Mouse (Mus musculus) embryonic facial prominence, embryonic 15.5 days (tissue): ENCODE measurements around the gene Uox. TPM values are rescaled to one million over a fixed set of nuclear protein-coding genes. Genes with fewer than 3 reads are reported as not detected.

Source experiments
- ATAC-seq: fragments of 200-750 bp; cut with Nextera tagmentation; 2 replicates; pipeline ENCODE4 v1.8.0; 2017; ENCODE audit warnings: low read depth, moderate TSS enrichment; ENCODE audit not compliant: insufficient number of reproducible peaks, low FRiP score, low TSS enrichment
- H3K27ac ChIP-seq: fragments of 300-500 bp; sonication (generic); replicated peaks from 2 replicates; pipeline ENCODE4 v1.5.1; 2015; ENCODE audit warnings: mild to moderate bottlenecking, inconsistent platforms
- H3K27me3 ChIP-seq: fragments of 300-500 bp; sonication (generic); 2 replicates; pipeline ENCODE4 v1.6.1; 2015; ENCODE audit warnings: inconsistent platforms
- H3K36me3 ChIP-seq: fragments of 300-500 bp; sonication (generic); 2 replicates; pipeline ENCODE4 v1.6.1; 2015; ENCODE audit warnings: mild to moderate bottlenecking, inconsistent platforms
- H3K4me1 ChIP-seq: fragments of 300-500 bp; sonication (generic); 2 replicates; pipeline ENCODE4 v1.6.1; 2015; ENCODE audit warnings: inconsistent platforms
- H3K4me2 ChIP-seq: fragments of 300-500 bp; sonication (generic); replicated peaks from 2 replicates; pipeline ENCODE4 v1.6.1; 2015; ENCODE audit warnings: mild to moderate bottlenecking, inconsistent platforms
- H3K4me3 ChIP-seq: fragments of 300-500 bp; sonication (generic); replicated peaks from 2 replicates; pipeline ENCODE4 v1.5.1; 2015; ENCODE audit warnings: mild to moderate bottlenecking, inconsistent platforms
- H3K9ac ChIP-seq: fragments of 300-500 bp; sonication (generic); 2 replicates; pipeline ENCODE4 v1.6.1; 2015; ENCODE audit warnings: inconsistent platforms
- H3K9me3 ChIP-seq: fragments of 300-500 bp; sonication (generic); replicated peaks from 2 replicates; pipeline ENCODE4 v1.6.1; 2016; ENCODE audit warnings: inconsistent platforms
- WGBS: fragments of 180-500 bp; shearing (Covaris S2); methylation state at CpG from one replicate; pipeline ENCODE4 v1.1.7; 2015; 5-methylcytosine and 5-hydroxymethylcytosine counted together
- polyA plus RNA-seq: library from polyadenylated mRNA; unstranded; fragments of >200 nt; fragmentation: Nextera tagmentation; extraction: Ambion mirVana; gene quantifications from 2 replicates; pipeline ENCODE4 v1.2.1, GENCODE M21; 2015

The Uox gene
- 1.2 and 1.9 TPM in 2 replicates for polyA plus RNA-seq

- Histone ChIP-seq H3K4me2 (no peak within 1 kb of the TSS), H3K36me3 (no peaks in the 10 kb centered on the region), H3K4me3 (no peak within 1 kb of the TSS), H3K9me3 (no peaks in the 10 kb centered on the region), H3K27ac (no peak within 1 kb of the TSS), H3K27me3 (no peaks in the 10 kb centered on the region), H3K4me1 (no peaks in the 10 kb centered on the region), H3K9ac (no peak within 1 kb of the TSS)
- WGBS, result 80% methylated on average over 10 of the region's 10 CpGs
- ATAC-seq, result no peak
Measured at GRCm38 (mm10) chr3:146570148-146570782, at the start of gene Uox. Gene Uox (plus strand): TSS chr3:146570426.

GRCm38 (mm10) chr3:146520798-146521651 is 49.2 kb upstream of the Uox start, which contains the start of gene Rpf1:
Gene Rpf1 (minus strand): TSS chr3:146521429.
- peak; percentile 97 for ATAC-seq
- Histone ChIP-seq H3K9me3 (no peaks in the 10 kb centered on the region), H3K4me1 (0 out of 2 replicates have a peak, but pooled peaks cover 3% of the 10 kb centered on the region), H3K27ac (peak within 1 kb of the TSS; percentile 99), H3K36me3 (peaks cover 17% of the 10 kb centered on the region), H3K4me2 (peak within 1 kb of the TSS; percentile 67), H3K4me3 (peak within 1 kb of the TSS; percentile 89), H3K9ac (peak within 1 kb of the TSS; percentile 90), H3K27me3 (no peaks in the 10 kb centered on the region)
- under 1% methylated on average over 70 of the region's 82 CpGs for WGBS

- Histone ChIP-seq H3K4me3 (peak overlapping the region; percentile 89), H3K4me2 (peak overlapping the region; percentile 67), H3K27ac (peak overlapping the region; percentile 99), H3K9me3 (no peaks in the 10 kb centered on the region), H3K27me3 (no peaks in the 10 kb centered on the region), H3K4me1 (0 out of 2 replicates have a peak, but pooled peaks cover 3% of the 10 kb centered on the region), H3K36me3 (peaks cover 17% of the 10 kb centered on the region), H3K9ac (peak overlapping the region; percentile 90; the same call in 1 of the 2 replicates)
- WGBS, result 10% methylated on average over 8 of the region's 8 CpGs
- no peak for ATAC-seq
Measured at GRCm38 (mm10) chr3:146521652-146522020, 48.6 kb upstream of the Uox start.

- H3K9ac ChIP-seq, result no peak overlapping the region
- H3K9me3 ChIP-seq, result no peaks in the 10 kb centered on the region
- no peak overlapping the region for H3K4me3 ChIP-seq
- H3K36me3 ChIP-seq, result no peaks in the 10 kb centered on the region
- no peak overlapping the region for H3K4me2 ChIP-seq
- H3K4me1 ChIP-seq, result no peaks in the 10 kb centered on the region
- no peak overlapping the region for H3K27ac ChIP-seq
- ATAC-seq, result no peak
- WGBS, result 49% methylated on average over 2 of the region's 2 CpGs
- no peaks in the 10 kb centered on the region for H3K27me3 ChIP-seq
Measured at GRCm38 (mm10) chr3:146528335-146528734, 41.9 kb upstream of the Uox start.

GRCm38 (mm10) chr3:146534986-146535385 is 35.2 kb upstream of the Uox start:
- Histone ChIP-seq H3K27ac (no peak overlapping the region), H3K4me3 (no peak overlapping the region), H3K4me2 (no peak overlapping the region), H3K9me3 (no peaks in the 10 kb centered on the region), H3K27me3 (no peaks in the 10 kb centered on the region), H3K9ac (no peak overlapping the region), H3K36me3 (no peaks in the 10 kb centered on the region), H3K4me1 (no peaks in the 10 kb centered on the region)
- 67% methylated on average over 6 of the region's 6 CpGs for WGBS
- no peak for ATAC-seq

- Histone ChIP-seq H3K27ac (no peak overlapping the region), H3K4me1 (no peaks in the 10 kb centered on the region), H3K4me3 (no peak overlapping the region), H3K9me3 (no peaks in the 10 kb centered on the region), H3K4me2 (no peak overlapping the region), H3K9ac (no peak overlapping the region), H3K27me3 (no peaks in the 10 kb centered on the region), H3K36me3 (no peaks in the 10 kb centered on the region)
- ATAC-seq, result no peak
- WGBS, result 82% methylated on average over 4 of the region's 4 CpGs
Measured at GRCm38 (mm10) chr3:146540521-146541273, 29.5 kb upstream of the Uox start.

GRCm38 (mm10) chr3:146543632-146544031 is 26.6 kb upstream of the Uox start:
- no peak for ATAC-seq
- no peak overlapping the region for H3K27ac ChIP-seq
- no peak overlapping the region for H3K9ac ChIP-seq
- H3K4me2 ChIP-seq, result no peak overlapping the region
- H3K36me3 ChIP-seq, result no peaks in the 10 kb centered on the region
- 29% methylated on average over 1 of the region's 1 CpGs for WGBS
- H3K4me1 ChIP-seq, result no peaks in the 10 kb centered on the region
- H3K4me3 ChIP-seq, result no peak overlapping the region
- H3K9me3 ChIP-seq, result no peaks in the 10 kb centered on the region
- no peaks in the 10 kb centered on the region for H3K27me3 ChIP-seq

GRCm38 (mm10) chr3:146554816-146555215 is 15.4 kb upstream of the Uox start:
- no peaks in the 10 kb centered on the region for H3K9me3 ChIP-seq
- no peaks in the 10 kb centered on the region for H3K4me1 ChIP-seq
- no peaks in the 10 kb centered on the region for H3K36me3 ChIP-seq
- no peak for ATAC-seq
- no peaks in the 10 kb centered on the region for H3K27me3 ChIP-seq
- no peak overlapping the region for H3K9ac ChIP-seq
- WGBS, result 72% methylated on average over 7 of the region's 7 CpGs
- H3K4me3 ChIP-seq, result no peak overlapping the region
- H3K27ac ChIP-seq, result no peak overlapping the region
- H3K4me2 ChIP-seq, result no peak overlapping the region

- no peak for ATAC-seq
- 68% methylated on average over 1 of the region's 1 CpGs for WGBS
- H3K4me3 ChIP-seq, result no peak overlapping the region
Measured at GRCm38 (mm10) chr3:146556567-146556966, 13.7 kb upstream of the Uox start.

GRCm38 (mm10) chr3:146557507-146557906 is 12.7 kb upstream of the Uox start:
- Histone ChIP-seq H3K27me3 (no peaks in the 10 kb centered on the region), H3K9ac (no peak overlapping the region), H3K27ac (no peak overlapping the region), H3K36me3 (no peaks in the 10 kb centered on the region), H3K4me2 (no peak overlapping the region), H3K4me3 (no peak overlapping the region), H3K9me3 (no peaks in the 10 kb centered on the region), H3K4me1 (no peaks in the 10 kb centered on the region)
- ATAC-seq, result no peak
- 79% methylated on average over 6 of the region's 6 CpGs for WGBS

More at GRCm38 (mm10) chr3:146556567-146556966, 13.7 kb upstream of the Uox start:
- no peak overlapping the region for H3K4me2 ChIP-seq
- no peaks in the 10 kb centered on the region for H3K4me1 ChIP-seq
- no peaks in the 10 kb centered on the region for H3K27me3 ChIP-seq
- H3K36me3 ChIP-seq, result no peaks in the 10 kb centered on the region
- H3K9me3 ChIP-seq, result no peaks in the 10 kb centered on the region
- H3K27ac ChIP-seq, result no peak overlapping the region
- H3K9ac ChIP-seq, result no peak overlapping the region

GRCm38 (mm10) chr3:146562936-146563335 is 7.3 kb upstream of the Uox start:
- no peak for ATAC-seq
- 90% methylated on average over 7 of the region's 7 CpGs for WGBS
- no peaks in the 10 kb centered on the region for H3K4me1 ChIP-seq
- no peak overlapping the region for H3K27ac ChIP-seq
- H3K9ac ChIP-seq, result no peak overlapping the region
- no peak overlapping the region for H3K4me3 ChIP-seq
- no peaks in the 10 kb centered on the region for H3K36me3 ChIP-seq
- no peak overlapping the region for H3K4me2 ChIP-seq
- no peaks in the 10 kb centered on the region for H3K27me3 ChIP-seq
- no peaks in the 10 kb centered on the region for H3K9me3 ChIP-seq
